Mouse (Mus musculus) E14TG2a.4 (cell line): ENCODE data around the gene Nrxn3.

Experiments used
- CTCF ChIP-seq: conservative IDR thresholded peaks from 2 replicates; pipeline ENCODE4 v1.5.1; 2014; ENCODE audit warnings: low read length
- POU5F1 ChIP-seq: IDR thresholded peaks from 2 replicates; pipeline ENCODE4 v1.6.1; 2014; ENCODE audit warnings: low read length, borderline replicate concordance

DNA sequence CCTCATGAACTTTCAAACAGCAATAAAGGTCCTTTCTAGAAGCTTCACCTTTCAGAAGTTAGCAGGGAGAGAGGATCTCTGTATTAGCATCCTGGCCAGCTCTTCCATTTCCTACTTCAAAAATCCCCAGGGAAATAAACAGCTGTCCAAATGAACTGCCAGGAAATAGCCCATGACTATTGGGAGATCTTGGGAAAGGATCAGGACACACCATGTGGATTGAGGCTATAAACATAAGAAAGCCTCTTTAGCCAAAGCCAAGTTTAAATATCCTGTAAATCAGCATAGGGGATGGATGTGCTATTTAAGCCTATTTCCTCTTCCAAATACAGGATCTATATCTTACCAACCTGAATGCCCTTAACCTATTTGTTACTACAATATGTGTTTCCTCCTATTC, 1230.6 kb downstream of the Nrxn3 start:
- TF ChIP-seq CTCF (no peak), POU5F1 (no peak)
